Mouse (Mus musculus) retina, embryonic 14.5 days (tissue): ENCODE data around the gene Ros1.

Experiments
- DNase-seq: peaks from one replicate; pipeline ENCODE4 v3.0.0-alpha.2; 2015; ENCODE audit warnings: low spot score

Gene Ros1

DNA sequence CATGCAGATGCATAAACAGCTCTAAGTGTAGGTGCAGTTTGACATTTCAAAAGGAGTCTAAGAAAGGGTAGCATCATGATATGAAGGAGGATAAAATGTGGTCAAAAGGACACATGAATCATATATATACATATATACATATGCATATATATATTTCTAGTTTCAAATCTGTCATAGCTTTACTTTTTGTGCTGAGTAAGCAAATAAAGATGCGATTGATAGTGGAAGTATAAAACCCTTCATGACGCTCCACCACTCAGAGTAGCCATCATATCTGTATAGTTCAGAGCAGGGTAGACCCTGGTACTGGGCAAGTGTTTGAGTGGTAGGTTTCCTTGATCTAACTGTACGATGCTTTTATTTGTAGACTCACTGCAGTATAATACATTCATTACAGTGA lies 35.3 kb downstream of the Ros1 start:
- no peak for DNase-seq

GRCm38 (mm10) chr10:52133354-52134074 lies 61.5 kb downstream of the Ros1 start:
- no peak for DNase-seq

DNA sequence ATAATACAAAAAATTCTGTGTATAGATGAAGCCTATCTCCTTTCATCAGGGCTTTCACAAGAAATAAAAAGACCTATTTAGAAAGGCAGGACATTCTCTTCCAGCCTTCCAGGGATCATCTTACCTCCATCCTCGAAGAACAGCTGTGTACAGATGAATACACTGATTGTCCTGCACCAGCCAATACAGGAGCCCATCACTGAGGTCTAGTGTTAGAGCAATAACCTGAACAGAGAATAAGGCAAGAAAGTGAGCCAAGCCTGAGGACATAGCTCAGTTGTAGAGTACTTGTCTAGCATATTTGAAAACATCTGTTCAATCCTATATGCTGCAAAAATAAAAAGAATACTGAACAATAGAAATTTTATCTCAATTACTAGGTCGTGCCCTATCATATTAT lies 64.3 kb downstream of the Ros1 start:
- DNase-seq, result no peak

GRCm38 (mm10) chr10:52128874-52129412 lies 66.1 kb downstream of the Ros1 start:
- DNase-seq, result no peak

DNA sequence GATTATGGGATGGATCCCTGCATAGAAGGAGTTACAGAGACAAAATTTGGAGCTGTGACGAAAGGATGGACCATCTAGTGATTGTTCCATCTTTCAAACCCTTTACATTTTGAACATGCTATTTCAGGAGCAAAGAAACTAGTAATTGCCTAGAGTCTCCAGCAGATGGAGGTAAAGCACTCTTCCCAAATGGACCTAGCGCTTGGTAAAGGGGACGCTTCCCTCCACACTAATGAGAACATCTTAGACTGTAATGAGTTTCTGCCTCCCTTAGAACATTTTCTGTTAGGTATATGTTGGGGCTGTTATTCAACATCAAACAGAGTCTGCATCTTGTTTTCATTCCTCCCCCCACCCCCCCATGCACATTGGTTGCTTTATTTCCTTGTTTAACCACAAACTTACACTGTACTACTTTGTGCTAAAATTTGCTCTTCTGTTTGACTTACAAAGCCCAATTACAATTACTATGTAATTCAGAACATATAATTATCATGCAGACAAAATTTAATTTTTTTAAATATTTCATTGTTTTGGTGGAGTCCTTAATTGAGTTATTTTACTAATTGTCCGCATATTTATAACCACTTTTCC lies 88.8 kb downstream of the Ros1 start:
- peak; percentile 82 for DNase-seq

DNA sequence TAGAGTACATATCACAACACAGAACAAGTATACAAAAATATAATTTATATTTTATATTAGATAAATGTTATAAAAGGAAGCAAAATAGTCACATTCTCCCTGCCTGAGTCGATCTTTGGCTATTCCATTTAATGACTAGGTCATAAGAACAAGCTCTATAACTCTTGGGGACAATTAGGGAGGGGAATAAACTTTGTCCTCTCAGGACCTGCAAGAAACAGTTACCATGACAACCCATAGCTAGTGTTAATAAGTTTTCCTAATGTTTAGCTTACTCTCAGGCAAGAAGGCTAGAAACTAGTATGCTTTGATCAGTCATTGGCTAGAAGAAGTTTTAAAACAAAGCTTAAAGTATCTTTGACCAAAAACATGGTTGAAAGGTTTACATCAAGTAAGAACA lies 93.8 kb downstream of the Ros1 start:
- no peak for DNase-seq

- DNase-seq, result no peak
Observed at GRCm38 (mm10) chr10:52092181-52092580, 102.9 kb downstream of the Ros1 start.

- DNase-seq, result no peak
Observed at GRCm38 (mm10) chr10:52086681-52087080, 108.4 kb downstream of the Ros1 start.

GRCm38 (mm10) chr10:52072482-52072881 lies 122.6 kb downstream of the Ros1 start:
- DNase-seq, result peak; percentile 70

GRCm38 (mm10) chr10:52048287-52048686 lies 146.8 kb downstream of the Ros1 start:
- DNase-seq, result no peak

DNA sequence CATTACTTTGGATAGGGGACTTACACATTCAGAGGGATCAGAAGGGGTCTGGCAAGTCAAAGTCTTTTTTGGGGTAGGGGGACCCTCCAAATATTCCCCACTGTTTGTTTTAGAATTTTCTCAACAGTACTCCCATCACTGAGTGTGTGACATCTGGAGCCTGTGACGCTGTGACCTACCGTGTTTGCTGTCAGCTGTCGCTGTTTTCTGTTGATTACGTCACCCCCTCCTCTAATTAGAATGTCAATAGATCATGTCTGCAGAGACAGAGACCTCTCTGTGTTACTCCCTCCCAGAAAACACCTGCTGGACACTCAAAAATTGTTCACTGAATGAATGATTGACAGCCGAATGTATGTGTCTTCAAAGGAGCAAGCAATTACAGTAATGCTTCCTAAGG lies 152.0 kb downstream of the Ros1 start:
- DNase-seq, result no peak

- no peak for DNase-seq
Observed at GRCm38 (mm10) chr10:52039392-52039791, 155.7 kb downstream of the Ros1 start.

DNA sequence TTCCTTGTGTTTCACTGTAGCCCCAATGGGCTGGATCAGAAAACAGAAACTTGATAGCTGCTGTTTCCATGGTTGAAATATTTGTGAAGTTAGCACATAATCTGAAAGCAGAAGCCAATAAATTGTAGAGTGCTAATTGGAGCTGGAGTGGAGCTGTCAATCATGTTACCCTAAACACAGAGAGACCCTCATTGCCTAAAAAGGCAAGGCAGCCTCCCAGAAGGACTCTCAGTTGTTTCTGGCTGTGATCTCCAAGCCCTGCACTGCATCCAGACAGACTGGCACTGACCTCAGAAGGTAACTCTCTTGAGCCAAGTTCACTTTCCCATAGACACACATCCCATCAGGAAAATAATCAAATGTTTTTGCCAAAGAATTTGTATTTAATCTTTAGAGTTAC lies 161.3 kb downstream of the Ros1 start:
- DNase-seq, result no peak

DNA sequence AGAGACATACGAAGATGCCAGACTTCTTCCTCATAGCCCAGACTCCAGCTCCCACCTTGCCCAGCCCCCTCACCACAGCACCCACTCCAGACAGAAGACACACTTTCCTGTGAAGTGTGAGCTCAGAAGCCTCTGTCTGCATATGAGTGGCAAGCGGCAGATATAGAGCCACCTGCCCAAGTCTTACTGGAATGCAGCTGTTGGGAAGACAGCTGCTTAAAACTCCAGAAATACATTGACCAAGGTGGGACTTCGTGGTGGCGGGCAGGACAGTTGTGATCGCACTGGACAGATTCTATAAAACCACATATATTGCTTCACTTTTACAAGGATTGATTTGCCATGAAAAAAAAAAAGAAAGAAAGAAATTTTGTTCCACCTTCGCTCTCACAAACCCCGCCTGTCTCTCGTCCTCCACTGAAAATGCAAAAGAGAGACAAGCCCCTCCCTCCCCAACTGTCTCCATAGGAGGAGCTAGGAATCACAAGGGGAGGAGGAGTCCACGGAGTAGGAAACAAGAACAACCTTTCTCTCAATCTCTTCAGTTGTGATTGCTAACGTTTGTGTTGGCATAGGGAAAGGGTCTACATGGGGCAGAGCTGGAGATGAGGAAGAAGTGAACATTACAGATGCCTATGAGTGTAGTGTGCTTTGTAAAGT lies 165.5 kb downstream of the Ros1 start:
- DNase-seq, result no peak

GRCm38 (mm10) chr10:52028561-52029370 lies 166.3 kb downstream of the Ros1 start:
- DNase-seq, result no peak

DNA sequence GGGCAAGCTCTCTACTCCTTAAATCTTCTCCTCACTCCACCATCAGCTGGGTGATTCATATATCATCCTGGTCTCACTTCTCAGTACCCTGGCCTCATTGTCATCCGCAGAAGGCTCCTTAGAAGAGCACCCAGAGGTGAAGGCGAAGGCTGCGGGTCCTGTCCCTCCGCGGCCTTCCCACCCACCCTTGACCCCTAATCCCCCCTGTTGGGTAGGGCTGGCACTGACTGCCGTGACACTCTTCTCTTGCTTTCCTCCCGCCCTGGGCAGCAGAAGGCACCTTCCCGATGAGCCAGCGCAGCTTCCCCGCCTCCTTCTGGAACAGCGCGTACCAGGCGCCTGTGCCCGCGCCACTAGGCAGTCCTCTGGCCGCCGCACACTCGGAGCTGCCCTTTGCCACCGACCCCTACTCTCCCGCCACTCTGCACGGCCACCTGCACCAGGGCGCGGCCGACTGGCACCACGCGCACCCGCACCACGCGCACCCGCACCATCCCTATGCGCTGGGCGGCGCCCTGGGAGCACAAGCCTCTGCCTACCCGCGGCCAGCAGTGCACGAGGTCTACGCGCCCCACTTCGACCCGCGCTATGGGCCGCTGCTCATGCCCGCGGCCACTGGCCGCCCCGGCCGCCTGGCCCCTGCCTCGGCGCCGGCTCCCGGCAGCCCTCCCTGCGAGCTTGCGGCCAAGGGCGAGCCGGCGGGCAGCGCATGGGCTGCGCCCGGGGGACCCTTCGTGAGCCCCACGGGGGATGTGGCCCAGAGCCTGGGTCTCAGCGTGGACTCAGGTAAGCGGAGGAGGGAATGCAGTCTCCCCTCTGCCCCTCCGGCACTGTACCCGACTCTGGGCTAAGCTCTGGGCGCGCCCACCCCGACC lies 167.6 kb downstream of the Ros1 start:
- DNase-seq, result peak; percentile 54

DNA sequence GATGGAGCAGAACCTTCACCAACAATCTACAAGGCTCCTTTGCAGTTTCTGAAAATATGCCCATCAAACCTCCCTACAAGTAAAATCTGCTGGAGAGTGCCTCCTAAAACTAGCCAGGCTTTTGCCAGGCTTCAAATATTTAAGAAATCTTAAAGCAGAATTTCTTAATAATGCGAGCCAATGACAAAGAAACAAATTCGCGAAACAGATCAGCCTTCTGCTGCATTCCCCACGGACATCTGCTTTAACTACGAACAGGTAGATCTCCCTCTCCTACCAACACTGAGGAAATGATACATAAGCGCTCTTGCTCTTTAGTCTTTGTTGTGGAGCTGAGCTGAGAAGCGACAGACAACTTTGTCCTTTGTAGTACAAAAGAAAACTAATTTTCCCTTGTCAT lies 169.2 kb downstream of the Ros1 start:
- no peak for DNase-seq

DNA sequence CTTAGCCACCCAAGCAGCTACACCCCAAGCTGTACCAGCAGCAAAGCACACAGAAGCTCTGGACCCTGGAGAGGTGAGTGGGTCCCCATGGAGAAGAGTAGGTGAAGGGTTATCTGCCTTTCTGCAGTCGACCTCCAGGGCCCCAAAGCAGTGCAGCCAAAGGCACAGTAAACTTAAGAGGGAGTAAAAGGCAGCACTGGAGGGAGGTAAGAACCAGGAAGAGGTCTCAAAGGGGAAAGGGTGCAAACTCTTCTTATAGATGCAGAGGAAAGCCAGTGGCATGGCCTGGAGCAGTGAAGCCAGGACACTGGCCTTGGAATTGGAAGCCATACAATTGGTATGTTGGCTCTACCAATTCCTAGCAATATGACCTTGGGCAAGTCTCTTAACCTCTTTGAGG lies 169.8 kb downstream of the Ros1 start:
- no peak for DNase-seq

- DNase-seq, result no peak
Observed at GRCm38 (mm10) chr10:52024053-52024410, 171.0 kb downstream of the Ros1 start.

DNA sequence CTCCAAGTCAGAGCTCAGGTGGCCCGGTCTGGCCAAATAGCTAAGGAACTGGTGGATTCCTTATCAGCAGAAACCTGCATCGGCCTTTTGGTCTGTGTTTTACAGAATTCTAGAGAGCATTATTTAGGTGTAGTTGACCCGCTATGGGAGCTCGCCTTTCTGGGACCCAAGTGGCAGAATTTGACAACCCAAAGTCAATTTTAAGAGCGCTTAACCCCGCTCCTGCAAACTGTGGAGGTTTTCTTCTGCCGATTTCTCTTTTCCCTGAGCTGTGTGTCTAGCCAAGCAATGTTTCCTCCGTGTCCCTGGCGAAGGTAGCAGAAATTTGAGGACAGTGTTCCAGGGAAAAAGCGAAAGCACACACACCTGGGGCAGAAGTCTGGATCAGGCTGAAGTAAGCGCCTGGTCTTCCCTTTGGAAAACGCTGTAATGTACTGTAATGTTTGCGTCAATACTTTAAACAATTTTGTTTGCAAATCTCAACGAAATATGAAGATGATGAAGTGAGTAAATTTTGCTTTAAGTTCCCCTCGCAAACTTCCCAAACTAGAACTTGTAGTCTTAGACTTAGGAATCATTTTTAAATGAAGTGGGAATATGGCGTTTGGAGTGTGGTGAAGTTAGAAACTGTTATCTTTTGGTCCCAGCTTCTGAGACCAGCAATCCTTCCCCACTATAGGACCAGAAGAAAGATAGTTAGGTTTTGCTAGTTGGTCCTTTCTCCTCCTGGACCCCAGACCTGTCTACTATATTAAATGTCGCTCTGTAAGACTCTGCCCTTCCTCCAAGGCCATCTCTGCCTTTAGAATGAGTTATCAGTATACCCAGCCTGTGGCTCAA lies 171.6 kb downstream of the Ros1 start:
- peak; percentile 46 for DNase-seq
